Mouse (Mus musculus) liver, embryonic 11.5 days (tissue): Measurements from ENCODE around the gene Tex14. TPM values are rescaled to one million over a fixed set of nuclear protein-coding genes. Genes with fewer than 3 reads are reported as not detected.
A peak's percentile ranks its signal among the peaks of the same experiment; 100 is the strongest.

Experiments
- ATAC-seq: fragments of 200-750 bp; cut with Nextera tagmentation; replicated peaks from 2 replicates; pipeline ENCODE4 v1.8.0; 2017; ENCODE audit warnings: moderate number of reproducible peaks, mild to moderate bottlenecking, moderate TSS enrichment, moderate library complexity; ENCODE audit not compliant: low FRiP score
- DNase-seq: peaks from one replicate; pipeline ENCODE4 v3.0.0-alpha.2; 2017; ENCODE audit warnings: low spot score
- H3K27ac ChIP-seq: fragments of 300-500 bp; sonication (generic); 2 replicates; pipeline ENCODE4 v1.5.1; 2014; ENCODE audit warnings: mild to moderate bottlenecking, low read depth, low read length, control low read depth
- H3K27me3 ChIP-seq: fragments of 300-500 bp; sonication (generic); replicated peaks from 2 replicates; pipeline ENCODE4 v1.6.1; 2014; ENCODE audit warnings: low read length, mixed read lengths; ENCODE audit not compliant: control insufficient read depth, insufficient read depth
- H3K36me3 ChIP-seq: fragments of 300-500 bp; sonication (generic); 2 replicates; pipeline ENCODE4 v1.6.1; 2014; ENCODE audit warnings: mild to moderate bottlenecking, low read length, moderate library complexity, mixed read lengths; ENCODE audit not compliant: control insufficient read depth, insufficient read depth
- H3K4me1 ChIP-seq: fragments of 300-500 bp; sonication (generic); replicated peaks from 2 replicates; pipeline ENCODE4 v1.6.1; 2014; ENCODE audit warnings: low read length, mixed read lengths; ENCODE audit not compliant: control insufficient read depth, insufficient read depth
- H3K4me2 ChIP-seq: fragments of 300-500 bp; sonication (generic); 2 replicates; pipeline ENCODE4 v1.6.1; 2014; ENCODE audit warnings: mild to moderate bottlenecking, control low read depth, moderate library complexity
- H3K4me3 ChIP-seq: fragments of 300-500 bp; sonication (generic); 2 replicates; pipeline ENCODE4 v1.5.1; 2014; ENCODE audit warnings: low read depth, low read length, control low read depth
- H3K9ac ChIP-seq: fragments of 300-500 bp; sonication (generic); 2 replicates; pipeline ENCODE4 v1.6.1; 2014; ENCODE audit warnings: low read depth, low read length, control low read depth
- H3K9me3 ChIP-seq: fragments of 300-500 bp; sonication (generic); 2 replicates; pipeline ENCODE4 v1.6.1; 2016; ENCODE audit warnings: low read length, inconsistent platforms, mixed read lengths; ENCODE audit not compliant: control insufficient read depth
- WGBS: fragments of 180-500 bp; shearing (Covaris S2); extraction: QIAGEN DNeasy Blood & Tissue Kit; methylation state at CpG from one replicate; pipeline ENCODE4 v1.1.7; 2014; 5-methylcytosine and 5-hydroxymethylcytosine counted together
- polyA plus RNA-seq: library from polyadenylated mRNA; unstranded; fragments of >200 nt; fragmentation: Nextera tagmentation; extraction: Ambion mirVana; gene quantifications from 2 replicates; pipeline ENCODE4 v1.2.1, GENCODE M21; 2014

Tex14 gene
- polyA plus RNA-seq, 1 experiment from 2014 or later, result 0.32 TPM

GRCm38 (mm10) chr11:87570743-87571142 lies 165.9 kb downstream of the Tex14 start:
- no peak overlapping the region for H3K4me2 ChIP-seq
- H3K27ac ChIP-seq, result no peak overlapping the region

GRCm38 (mm10) chr11:87571361-87571950 lies 166.6 kb downstream of the Tex14 start:
- no peak for DNase-seq
- peaks cover 2% of the 10 kb centered on the region; the same call in 1 of the 2 replicates for H3K4me1 ChIP-seq
- H3K9ac ChIP-seq, result no peak overlapping the region
- no peak overlapping the region for H3K27ac ChIP-seq
- no peak overlapping the region for H3K4me2 ChIP-seq
- no peak for ATAC-seq
- 89% methylated on average over 1 of the region's 1 CpGs for WGBS
- H3K27me3 ChIP-seq, result no peaks in the 10 kb centered on the region
- H3K4me3 ChIP-seq, result no peak overlapping the region
- no peaks in the 10 kb centered on the region for H3K36me3 ChIP-seq
- H3K9me3 ChIP-seq, result no peaks in the 10 kb centered on the region

More at GRCm38 (mm10) chr11:87570743-87571142, 165.9 kb downstream of the Tex14 start:
- no peaks in the 10 kb centered on the region for H3K27me3 ChIP-seq
- H3K4me1 ChIP-seq, result peaks cover 2% of the 10 kb centered on the region; the same call in 1 of the 2 replicates
- no peaks in the 10 kb centered on the region for H3K36me3 ChIP-seq
- no peak for DNase-seq
- H3K9ac ChIP-seq, result no peak overlapping the region
- 47% methylated on average over 5 of the region's 5 CpGs for WGBS
- H3K4me3 ChIP-seq, result no peak overlapping the region
- ATAC-seq, result no peak
- no peaks in the 10 kb centered on the region for H3K9me3 ChIP-seq

GRCm38 (mm10) chr11:87573751-87574150 lies 168.9 kb downstream of the Tex14 start:
- ATAC-seq (no peak), DNase-seq (no peak)
- WGBS, result 65% methylated on average over 7 of the region's 7 CpGs
- Histone ChIP-seq H3K4me2 (no peak overlapping the region), H3K36me3 (no peaks in the 10 kb centered on the region), H3K27ac (no peak overlapping the region), H3K4me1 (peaks cover 9% of the 10 kb centered on the region), H3K27me3 (no peaks in the 10 kb centered on the region), H3K4me3 (no peak overlapping the region), H3K9me3 (no peaks in the 10 kb centered on the region), H3K9ac (no peak overlapping the region)

GRCm38 (mm10) chr11:87574520-87575180 lies 169.8 kb downstream of the Tex14 start:
- WGBS, result 66% methylated on average over 21 of the region's 21 CpGs
- peaks cover 18% of the 10 kb centered on the region for H3K4me1 ChIP-seq
- no peak overlapping the region for H3K27ac ChIP-seq

GRCm38 (mm10) chr11:87577601-87578248 lies 172.9 kb downstream of the Tex14 start:
- H3K4me3 ChIP-seq, result peak overlapping the region; percentile 61
- no peak overlapping the region for H3K27ac ChIP-seq
- H3K9me3 ChIP-seq, result no peaks in the 10 kb centered on the region
- H3K36me3 ChIP-seq, result no peaks in the 10 kb centered on the region
- H3K4me2 ChIP-seq, result peak overlapping the region; percentile 98
- 45% methylated on average over 6 of the region's 6 CpGs for WGBS
- ATAC-seq (no peak), DNase-seq (no peak)
- no peaks in the 10 kb centered on the region for H3K27me3 ChIP-seq
- peaks cover 17% of the 10 kb centered on the region for H3K4me1 ChIP-seq
- H3K9ac ChIP-seq, result peak overlapping the region; percentile 64; the same call in 1 of the 2 replicates

More at GRCm38 (mm10) chr11:87574520-87575180, 169.8 kb downstream of the Tex14 start:
- H3K36me3 ChIP-seq, result no peaks in the 10 kb centered on the region
- no peaks in the 10 kb centered on the region for H3K9me3 ChIP-seq
- H3K4me3 ChIP-seq, result no peak overlapping the region
- no peaks in the 10 kb centered on the region for H3K27me3 ChIP-seq
- no peak overlapping the region for H3K4me2 ChIP-seq
- no peak for DNase-seq
- H3K9ac ChIP-seq, result no peak overlapping the region
- ATAC-seq, result no peak

- Histone ChIP-seq H3K36me3 (no peaks in the 10 kb centered on the region), H3K27me3 (no peaks in the 10 kb centered on the region), H3K4me3 (peak overlapping the region; percentile 61), H3K27ac (no peak overlapping the region; the same call in 1 of the 2 replicates), H3K4me1 (peaks cover 17% of the 10 kb centered on the region), H3K4me2 (peak overlapping the region; percentile 98), H3K9ac (peak overlapping the region; percentile 64), H3K9me3 (no peaks in the 10 kb centered on the region)
- DNase-seq (peak; percentile 71), ATAC-seq (peak; percentile 83)
- under 1% methylated on average over 40 of the region's 40 CpGs for WGBS
Observed at GRCm38 (mm10) chr11:87578249-87578962, 173.5 kb downstream of the Tex14 start.

- DNase-seq, result no peak
- H3K27ac ChIP-seq, result no peak overlapping the region; the same call in 1 of the 2 replicates
Observed at GRCm38 (mm10) chr11:87578963-87579601, 174.2 kb downstream of the Tex14 start.

GRCm38 (mm10) chr11:87579713-87580112 lies 174.8 kb downstream of the Tex14 start:
- no peaks in the 10 kb centered on the region for H3K9me3 ChIP-seq
- H3K4me1 ChIP-seq, result peaks cover 17% of the 10 kb centered on the region
- H3K27ac ChIP-seq, result no peak overlapping the region
- no peak for ATAC-seq
- H3K27me3 ChIP-seq, result no peaks in the 10 kb centered on the region
- H3K4me3 ChIP-seq, result no peak overlapping the region
- no peak for DNase-seq
- WGBS, result 68% methylated on average over 1 of the region's 1 CpGs
- no peak overlapping the region; the same call in 1 of the 2 replicates for H3K9ac ChIP-seq
- H3K4me2 ChIP-seq, result peak overlapping the region; percentile 98
- H3K36me3 ChIP-seq, result no peaks in the 10 kb centered on the region

More at GRCm38 (mm10) chr11:87578963-87579601, 174.2 kb downstream of the Tex14 start:
- H3K36me3 ChIP-seq, result no peaks in the 10 kb centered on the region
- H3K9me3 ChIP-seq, result no peaks in the 10 kb centered on the region
- WGBS, result 19% methylated on average over 10 of the region's 10 CpGs
- ATAC-seq, result peak; percentile 43; the same call in 1 of the 2 replicates
- peak overlapping the region; percentile 98 for H3K4me2 ChIP-seq
- H3K9ac ChIP-seq, result peak overlapping the region; percentile 64
- peaks cover 17% of the 10 kb centered on the region for H3K4me1 ChIP-seq
- peak overlapping the region; percentile 61 for H3K4me3 ChIP-seq
- H3K27me3 ChIP-seq, result no peaks in the 10 kb centered on the region
